Mouse (Mus musculus) thymus, adult 2 months (tissue): ENCODE results near the gene Dock8.

ENCODE experiments used
- CTCF ChIP-seq: fragments of 200-500 bp; IDR thresholded peaks from 2 replicates; pipeline ENCODE4 v1.5.1; 2012; ENCODE audit warnings: mild to moderate bottlenecking, control low read depth, low read length, moderate library complexity, borderline replicate concordance; ENCODE audit not compliant: control insufficient read depth, poor library complexity, insufficient read depth; ENCODE audit errors: extremely low read depth
- POLR2A ChIP-seq: fragments of 200-500 bp; IDR thresholded peaks from 2 replicates; pipeline ENCODE4 v1.6.1; 2012; ENCODE audit warnings: mild to moderate bottlenecking, low read length, control low read depth, moderate library complexity; ENCODE audit not compliant: control insufficient read depth, poor library complexity, insufficient read depth; ENCODE audit errors: extremely low read depth

GRCm38 (mm10) chr19:25055559-25055958 lies 56.2 kb downstream of the Dock8 start:
- TF ChIP-seq POLR2A (no peak), CTCF (no peak)
